Mouse (Mus musculus) C3H10T1/2 (cell line): ENCODE measurements around the gene Arf4. TPM values are rescaled to one million over a fixed set of nuclear protein-coding genes. Genes with fewer than 3 reads are reported as not detected.

Experiments used
- polyA plus RNA-seq, 2 experiments: library from polyadenylated mRNA; unstranded; fragments of >200 nt; fragmentation: generic; extraction: Trizol; gene quantifications; one replicate each; pipeline ENCODE4 v1.2.1; 2012; ENCODE audit warnings: missing spikeins in 2 of 2

The Arf4 gene
- polyA plus RNA-seq, result 100 to 1,000 TPM in 1 of 2 experiments, 10 to 100 TPM in 1; 41.8 to 127 TPM

GRCm38 (mm10) chr14:26637851-26638707 is at the start of gene Arf4:
Gene Arf4, plus strand, starts transcription at chr14:26638074.

GRCm38 (mm10) chr14:26669292-26670073 is 31.6 kb downstream of the Arf4 start, which contains the start of gene Pde12:
Gene Pde12, minus strand, starts transcription at chr14:26669883.

GRCm38 (mm10) chr14:26692974-26693373 is 55.1 kb downstream of the Arf4 start, which contains the start of gene Dnah12:
Gene Dnah12, plus strand, starts transcription at chr14:26693274.

Other genes with a start within 250 kb of the Arf4 start
- 1 to 10 TPM in 1 of 2 experiments, under 1 TPM in 1; 0.64 to 6.7 TPM for gene Slmap, start 103.1 kb upstream of the Arf4 start, polyA plus RNA-seq
- gene Dennd6a, start 64.2 kb upstream of the Arf4 start, polyA plus RNA-seq, result 1 to 10 TPM in 1 of 2 experiments, under 1 TPM in 1; 0.35 to 3.9 TPM
- gene Pde12, start 31.8 kb downstream of the Arf4 start, polyA plus RNA-seq, result 1 to 10 TPM in 1 of 2 experiments, under 1 TPM in 1; 0.25 to 1.3 TPM
- not detected for gene Dnah12, start 55.2 kb downstream of the Arf4 start, polyA plus RNA-seq